Mouse (Mus musculus): ENCODE data around the gene Ykt6. TPM values are rescaled to one million over a fixed set of nuclear protein-coding genes. Genes with fewer than 3 reads are reported as not detected.
"Not testable (repeated sequence)": the region's sequence is repeated elsewhere in the genome, so short reads cannot be mapped to it uniquely, and the experiment has no call there.

The Ykt6 gene
- polyA plus RNA-seq, 1 experiment from 2014 or later: 40.5 TPM

GRCm38 (mm10) chr11:5934531-5934930 lies 21.0 kb upstream of the Ykt6 start:
- not testable (repeated sequence) for H3K27ac ChIP-seq (ENCODE audit: low read length); H3K9ac ChIP-seq (ENCODE audit: low read length); H3K9me3 ChIP-seq (replicated peaks; ENCODE audit: control insufficient read depth, low read length); H3K4me3 ChIP-seq (ENCODE audit: low read length); H3K4me1 ChIP-seq (ENCODE audit: control insufficient read depth, insufficient read depth, low read length); H3K27me3 ChIP-seq (ENCODE audit: control insufficient read depth, insufficient read depth, low read length); H3K36me3 ChIP-seq (ENCODE audit: control insufficient read depth, insufficient read depth); ATAC-seq (replicated peaks; ENCODE audit: extremely low read depth, insufficient read depth, low FRiP score); H3K4me2 ChIP-seq (ENCODE audit: low read depth, low read length)
- 87% methylated on average over 11 of the region's 11 CpGs for WGBS

GRCm38 (mm10) chr11:5942966-5943365 lies 12.5 kb upstream of the Ykt6 start:
- H3K4me3 ChIP-seq (ENCODE audit: low read length): no peak overlapping the region
- H3K4me2 ChIP-seq (ENCODE audit: low read depth, low read length): no peak overlapping the region
- no peak for ATAC-seq (replicated peaks; ENCODE audit: extremely low read depth, insufficient read depth, low FRiP score)
- no peak overlapping the region for H3K27ac ChIP-seq (ENCODE audit: low read length)
- no peaks in the 10 kb centered on the region for H3K4me1 ChIP-seq (ENCODE audit: control insufficient read depth, insufficient read depth, low read length)
- 69% methylated on average over 6 of the region's 6 CpGs for WGBS
- no peaks in the 10 kb centered on the region for H3K36me3 ChIP-seq (ENCODE audit: control insufficient read depth, insufficient read depth)
- no peaks in the 10 kb centered on the region for H3K27me3 ChIP-seq (ENCODE audit: control insufficient read depth, insufficient read depth, low read length)
- no peak overlapping the region for H3K9ac ChIP-seq (ENCODE audit: low read length)
- no peaks in the 10 kb centered on the region; the same call in 1 of the 2 replicates for H3K9me3 ChIP-seq (replicated peaks; ENCODE audit: control insufficient read depth, low read length)

- no peak for ATAC-seq (replicated peaks; ENCODE audit: extremely low read depth, insufficient read depth, low FRiP score)
- Histone ChIP-seq H3K9me3 (replicated peaks; ENCODE audit: control insufficient read depth, low read length) (no peaks in the 10 kb centered on the region; the same call in 1 of the 2 replicates), H3K4me3 (ENCODE audit: low read length) (no peak overlapping the region), H3K4me2 (ENCODE audit: low read depth, low read length) (no peak overlapping the region), H3K4me1 (ENCODE audit: control insufficient read depth, insufficient read depth, low read length) (peaks cover 4% of the 10 kb centered on the region; the same call in 1 of the 2 replicates), H3K9ac (ENCODE audit: low read length) (no peak overlapping the region), H3K27me3 (ENCODE audit: control insufficient read depth, insufficient read depth, low read length) (no peaks in the 10 kb centered on the region), H3K27ac (ENCODE audit: low read length) (no peak overlapping the region), H3K36me3 (ENCODE audit: control insufficient read depth, insufficient read depth) (no peaks in the 10 kb centered on the region)
- 71% methylated on average over 2 of the region's 2 CpGs for WGBS
These were observed 10.4 kb upstream of the Ykt6 start for GRCm38 (mm10) chr11:5945096-5945495.

- Histone ChIP-seq H3K4me1 (ENCODE audit: control insufficient read depth, insufficient read depth, low read length) (peaks cover 13% of the 10 kb centered on the region), H3K4me2 (ENCODE audit: low read depth, low read length) (no peak overlapping the region), H3K9me3 (replicated peaks; ENCODE audit: control insufficient read depth, low read length) (no peaks in the 10 kb centered on the region; the same call in 1 of the 2 replicates), H3K27ac (ENCODE audit: low read length) (no peak overlapping the region), H3K36me3 (ENCODE audit: control insufficient read depth, insufficient read depth) (no peaks in the 10 kb centered on the region), H3K27me3 (ENCODE audit: control insufficient read depth, insufficient read depth, low read length) (no peaks in the 10 kb centered on the region), H3K9ac (ENCODE audit: low read length) (no peak overlapping the region), H3K4me3 (ENCODE audit: low read length) (no peak overlapping the region)
- ATAC-seq (replicated peaks; ENCODE audit: extremely low read depth, insufficient read depth, low FRiP score): no peak
- 50% methylated on average over 4 of the region's 4 CpGs for WGBS
These were observed 7.7 kb upstream of the Ykt6 start for GRCm38 (mm10) chr11:5947796-5948195.

- no peak overlapping the region for H3K4me2 ChIP-seq (ENCODE audit: low read depth, low read length)
- H3K27ac ChIP-seq (ENCODE audit: low read length): no peak overlapping the region
- WGBS: 52% methylated on average over 10 of the region's 10 CpGs
These were observed 6.8 kb upstream of the Ykt6 start for GRCm38 (mm10) chr11:5948546-5949250.

GRCm38 (mm10) chr11:5949586-5950352 lies 5.7 kb upstream of the Ykt6 start, which contains the start of gene Gck:
Gene Gck (minus strand): TSS chr11:5950081.
- 60% methylated on average over 8 of the region's 8 CpGs for WGBS
- Histone ChIP-seq H3K4me1 (ENCODE audit: control insufficient read depth, insufficient read depth, low read length) (peaks cover 22% of the 10 kb centered on the region), H3K9me3 (replicated peaks; ENCODE audit: control insufficient read depth, low read length) (no peaks in the 10 kb centered on the region), H3K4me2 (ENCODE audit: low read depth, low read length) (no peak within 1 kb of the TSS), H3K27me3 (ENCODE audit: control insufficient read depth, insufficient read depth, low read length) (no peaks in the 10 kb centered on the region), H3K36me3 (ENCODE audit: control insufficient read depth, insufficient read depth) (no peaks in the 10 kb centered on the region), H3K9ac (ENCODE audit: low read length) (no peak within 1 kb of the TSS), H3K4me3 (ENCODE audit: low read length) (no peak within 1 kb of the TSS), H3K27ac (ENCODE audit: low read length) (no peak within 1 kb of the TSS)
- ATAC-seq (replicated peaks; ENCODE audit: extremely low read depth, insufficient read depth, low FRiP score): no peak

More at GRCm38 (mm10) chr11:5948546-5949250, 6.8 kb upstream of the Ykt6 start:
- ATAC-seq (replicated peaks; ENCODE audit: extremely low read depth, insufficient read depth, low FRiP score): no peak
- Histone ChIP-seq H3K36me3 (ENCODE audit: control insufficient read depth, insufficient read depth) (no peaks in the 10 kb centered on the region), H3K9ac (ENCODE audit: low read length) (no peak overlapping the region), H3K9me3 (replicated peaks; ENCODE audit: control insufficient read depth, low read length) (no peaks in the 10 kb centered on the region; the same call in 1 of the 2 replicates), H3K27me3 (ENCODE audit: control insufficient read depth, insufficient read depth, low read length) (no peaks in the 10 kb centered on the region), H3K4me3 (ENCODE audit: low read length) (no peak overlapping the region), H3K4me1 (ENCODE audit: control insufficient read depth, insufficient read depth, low read length) (peaks cover 19% of the 10 kb centered on the region)

GRCm38 (mm10) chr11:5952501-5952900 lies 3.0 kb upstream of the Ykt6 start:
- peak; percentile 53 for ATAC-seq (replicated peaks; ENCODE audit: extremely low read depth, insufficient read depth, low FRiP score)
- Histone ChIP-seq H3K4me2 (ENCODE audit: low read depth, low read length) (no peak overlapping the region; the same call in 1 of the 2 replicates), H3K9me3 (replicated peaks; ENCODE audit: control insufficient read depth, low read length) (no peaks in the 10 kb centered on the region), H3K4me1 (ENCODE audit: control insufficient read depth, insufficient read depth, low read length) (peaks cover 37% of the 10 kb centered on the region), H3K27me3 (ENCODE audit: control insufficient read depth, insufficient read depth, low read length) (no peaks in the 10 kb centered on the region), H3K27ac (ENCODE audit: low read length) (peak overlapping the region; percentile 80), H3K36me3 (ENCODE audit: control insufficient read depth, insufficient read depth) (no peaks in the 10 kb centered on the region), H3K9ac (ENCODE audit: low read length) (no peak overlapping the region), H3K4me3 (ENCODE audit: low read length) (no peak overlapping the region)
- WGBS: 13% methylated on average over 5 of the region's 5 CpGs

- peak overlapping the region; percentile 80 for H3K27ac ChIP-seq (ENCODE audit: low read length)
- H3K36me3 ChIP-seq (ENCODE audit: control insufficient read depth, insufficient read depth): no peaks in the 10 kb centered on the region
- H3K27me3 ChIP-seq (ENCODE audit: control insufficient read depth, insufficient read depth, low read length): no peaks in the 10 kb centered on the region
- H3K4me1 ChIP-seq (ENCODE audit: control insufficient read depth, insufficient read depth, low read length): peaks cover 37% of the 10 kb centered on the region
- ATAC-seq (replicated peaks; ENCODE audit: extremely low read depth, insufficient read depth, low FRiP score): no peak
- H3K4me3 ChIP-seq (ENCODE audit: low read length): no peak overlapping the region
- no peaks in the 10 kb centered on the region for H3K9me3 ChIP-seq (replicated peaks; ENCODE audit: control insufficient read depth, low read length)
- no peak overlapping the region; the same call in 1 of the 2 replicates for H3K4me2 ChIP-seq (ENCODE audit: low read depth, low read length)
- WGBS: 40% methylated on average over 8 of the region's 8 CpGs
- H3K9ac ChIP-seq (ENCODE audit: low read length): no peak overlapping the region
These were observed 2.2 kb upstream of the Ykt6 start for GRCm38 (mm10) chr11:5953130-5953765.

Measured in heart, embryonic 16.5 days (tissue).